Mouse (Mus musculus) stomach, postnatal 0 days (tissue): Measurements from ENCODE around the gene Mtfmt. TPM values are rescaled to one million over a fixed set of nuclear protein-coding genes. Genes with fewer than 3 reads are reported as not detected.

Source experiments
- ATAC-seq: fragments of 200-750 bp; cut with Nextera tagmentation; 2 replicates; pipeline ENCODE4 v1.8.0; 2017; ENCODE audit not compliant: low FRiP score, low TSS enrichment
- DNase-seq: peaks from one replicate; pipeline ENCODE4 v3.0.0-alpha.2; 2016; ENCODE audit warnings: low spot score
- H3K27ac ChIP-seq: fragments of 300-500 bp; sonication (generic); replicated peaks from 2 replicates; pipeline ENCODE4 v1.5.1; 2014; ENCODE audit warnings: mild to moderate bottlenecking, control low read depth
- H3K27me3 ChIP-seq: fragments of 300-500 bp; sonication (generic); 2 replicates; pipeline ENCODE4 v1.6.1; 2014; ENCODE audit warnings: low read length; ENCODE audit not compliant: control insufficient read depth, insufficient read depth
- H3K36me3 ChIP-seq: fragments of 300-500 bp; sonication (generic); 2 replicates; pipeline ENCODE4 v1.6.1; 2014; ENCODE audit warnings: low read length, mixed read lengths; ENCODE audit not compliant: control insufficient read depth, insufficient read depth
- H3K4me1 ChIP-seq: fragments of 300-500 bp; sonication (generic); replicated peaks from 2 replicates; pipeline ENCODE4 v1.6.1; 2014; ENCODE audit warnings: antibody characterized with exemption; ENCODE audit not compliant: control insufficient read depth, insufficient read depth
- H3K4me2 ChIP-seq: fragments of 300-500 bp; sonication (generic); replicated peaks from 2 replicates; pipeline ENCODE4 v1.6.1; 2014; ENCODE audit warnings: low read depth, mild to moderate bottlenecking, control low read depth, moderate library complexity
- H3K4me3 ChIP-seq: fragments of 300-500 bp; sonication (generic); 2 replicates; pipeline ENCODE4 v1.5.1; 2014; ENCODE audit warnings: low read depth, low read length, control low read depth
- H3K9ac ChIP-seq: fragments of 300-500 bp; sonication (generic); 2 replicates; pipeline ENCODE4 v1.6.1; 2014; ENCODE audit warnings: mild to moderate bottlenecking, low read length, control low read depth, mixed read lengths
- H3K9me3 ChIP-seq: fragments of 300-500 bp; sonication (generic); 2 replicates; pipeline ENCODE4 v1.6.1; 2016; ENCODE audit warnings: low read length; ENCODE audit not compliant: control insufficient read depth
- CTCF ChIP-seq: IDR thresholded peaks from 2 replicates; pipeline ENCODE4 v1.5.1; 2016; ENCODE audit warnings: antibody characterized with exemption, low read depth, mild to moderate bottlenecking, moderate library complexity
- EP300 ChIP-seq: optimal IDR thresholded peaks from 2 replicates; pipeline ENCODE3; 2016; ENCODE audit warnings: antibody characterized with exemption
- WGBS: fragments of 180-500 bp; shearing (Covaris S2); extraction: QIAGEN DNeasy Blood & Tissue Kit; methylation state at CpG from one replicate; pipeline ENCODE4 v1.1.7; 2014; 5-methylcytosine and 5-hydroxymethylcytosine counted together
- polyA plus RNA-seq: library from polyadenylated mRNA; unstranded; fragments of >200 nt; fragmentation: Nextera tagmentation; extraction: Ambion mirVana; gene quantifications from 2 replicates; pipeline ENCODE4 v1.2.1, GENCODE M21; 2015

The Mtfmt gene
- polyA plus RNA-seq = 11.5 and 12.4 TPM in 2 replicates

DNA sequence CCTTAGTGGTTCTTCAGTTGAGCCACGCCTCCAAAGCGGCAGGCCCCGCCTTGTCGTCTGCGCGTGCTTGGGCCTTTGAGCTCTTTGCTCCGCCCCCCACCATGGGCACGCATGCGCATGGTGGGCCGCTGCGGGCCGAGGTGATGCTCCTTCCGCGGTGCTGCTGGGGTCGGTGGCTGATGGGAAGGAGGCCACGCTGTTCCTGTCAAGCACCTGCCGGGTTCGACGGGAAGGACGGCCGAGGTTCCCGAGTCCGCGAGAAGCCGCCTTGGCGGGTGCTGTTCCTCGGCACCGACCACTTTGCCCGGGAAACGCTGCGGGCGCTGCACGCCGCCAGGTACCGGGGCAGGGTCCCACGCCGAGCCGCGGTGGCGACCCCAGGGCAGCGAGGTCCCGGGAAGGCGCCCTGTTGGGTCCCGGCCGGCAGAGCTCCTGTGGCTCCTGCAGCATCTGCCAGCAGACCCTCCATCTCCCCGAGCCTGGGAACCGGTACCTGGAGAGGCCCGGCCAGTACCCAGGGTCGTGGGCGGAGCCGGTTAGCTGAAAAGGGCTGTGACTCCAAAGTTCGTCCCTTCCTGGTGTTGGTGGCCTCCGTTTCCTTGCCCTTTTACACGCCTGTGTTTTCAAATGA, at the start of gene Mtfmt:
Mtfmt (plus strand) TSS at position 112 of the 631 bp plus-strand sequence.
- H3K27me3 ChIP-seq = no peaks in the 10 kb centered on the region
- peak; percentile 90 for ATAC-seq
- no peaks in the 10 kb centered on the region for H3K36me3 ChIP-seq
- peak within 1 kb of the TSS; percentile 82 for H3K9ac ChIP-seq
- no peak within 1 kb of the TSS; the same call in 1 of the 2 replicates for H3K27ac ChIP-seq
- TF ChIP-seq EP300 (no peak), CTCF (no peak)
- under 1% methylated on average over 52 of the region's 54 CpGs for WGBS
- peak within 1 kb of the TSS; percentile 87 for H3K4me2 ChIP-seq
- H3K4me3 ChIP-seq = peak within 1 kb of the TSS; percentile 98
- no peaks in the 10 kb centered on the region for H3K4me1 ChIP-seq
- peak; percentile 96 for DNase-seq
- H3K9me3 ChIP-seq = no peaks in the 10 kb centered on the region

- Histone ChIP-seq H3K4me1 (0 out of 2 replicates have a peak, but pooled peaks cover 3% of the 10 kb centered on the region), H3K27ac (no peak overlapping the region)
- 14% methylated on average over 8 of the region's 8 CpGs for WGBS
Observed at GRCm38 (mm10) chr9:65386373-65387140, 49.0 kb upstream of the Mtfmt start.

DNA sequence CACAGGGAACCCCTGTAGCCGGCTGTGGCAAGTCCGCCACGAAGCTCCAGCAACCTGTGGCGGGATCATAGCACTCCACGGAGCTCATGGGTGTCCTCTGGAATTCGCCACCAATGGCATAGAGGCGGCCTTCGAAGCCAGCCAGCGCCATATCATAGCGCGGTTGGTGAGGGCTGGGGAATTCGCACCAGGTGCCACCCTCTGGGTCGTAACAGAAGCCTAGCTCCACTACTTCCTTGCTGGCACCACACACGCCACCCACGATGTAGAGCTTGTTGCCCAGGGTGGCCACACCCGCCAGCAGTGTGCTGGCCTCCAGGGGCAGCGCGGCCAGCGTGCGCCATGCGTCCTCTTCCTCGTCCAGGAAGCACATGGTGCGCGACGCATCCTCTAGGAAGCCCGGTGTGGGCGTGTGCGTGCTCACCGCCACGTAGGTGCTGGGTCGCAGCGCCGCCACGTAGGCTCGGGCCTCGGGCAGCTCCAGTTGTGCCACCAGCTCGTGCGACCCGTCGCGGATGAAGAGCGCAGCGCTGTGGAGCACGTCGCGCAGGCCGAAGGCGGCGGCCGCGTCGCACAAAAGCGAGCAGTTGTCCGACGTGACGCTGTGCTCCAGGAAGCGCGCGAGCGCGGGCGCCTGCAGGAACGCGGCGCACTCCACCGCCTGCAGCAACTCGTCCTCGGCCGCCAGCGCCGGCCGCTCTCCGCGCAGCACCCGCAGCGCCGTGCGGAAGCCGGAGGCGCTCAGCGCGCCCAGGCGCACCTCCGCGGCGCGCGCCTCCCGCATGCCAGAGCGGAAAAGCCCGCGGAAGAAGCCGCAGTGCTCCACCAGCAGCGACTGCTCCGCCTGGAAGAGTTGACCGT, 44.6 kb upstream of the Mtfmt start:
- H3K36me3 ChIP-seq = no peaks in the 10 kb centered on the region
- peak; percentile 67 for ATAC-seq
- TF ChIP-seq CTCF (no peak), EP300 (no peak)
- H3K27ac ChIP-seq = no peak overlapping the region
- no peaks in the 10 kb centered on the region for H3K9me3 ChIP-seq
- 14% methylated on average over 95 of the region's 96 CpGs for WGBS
- H3K4me2 ChIP-seq = peak overlapping the region; percentile 63
- peak; percentile 42 for DNase-seq
- peak overlapping the region; percentile 44 for H3K4me3 ChIP-seq
- H3K4me1 ChIP-seq = 0 out of 2 replicates have a peak, but pooled peaks cover 3% of the 10 kb centered on the region
- H3K9ac ChIP-seq = peak overlapping the region; percentile 47
- 0 out of 2 replicates have a peak, but pooled peaks cover 4% of the 10 kb centered on the region for H3K27me3 ChIP-seq

More at GRCm38 (mm10) chr9:65386373-65387140, 49.0 kb upstream of the Mtfmt start:
- H3K9me3 ChIP-seq = no peaks in the 10 kb centered on the region
- H3K9ac ChIP-seq = no peak overlapping the region
- no peak overlapping the region for H3K4me3 ChIP-seq
- H3K27me3 ChIP-seq = 0 out of 2 replicates have a peak, but pooled peaks cover 4% of the 10 kb centered on the region
- H3K4me2 ChIP-seq = no peak overlapping the region
- TF ChIP-seq EP300 = no peak
- TF ChIP-seq CTCF = peak; percentile 59
- DNase-seq (no peak), ATAC-seq (no peak)
- H3K36me3 ChIP-seq = no peaks in the 10 kb centered on the region

- Histone ChIP-seq H3K9me3 (no peaks in the 10 kb centered on the region), H3K4me3 (peak within 1 kb of the TSS; percentile 44), H3K9ac (peak within 1 kb of the TSS; percentile 47), H3K27ac (no peak within 1 kb of the TSS), H3K4me2 (peak within 1 kb of the TSS; percentile 63), H3K36me3 (no peaks in the 10 kb centered on the region), H3K4me1 (0 out of 2 replicates have a peak, but pooled peaks cover 2% of the 10 kb centered on the region), H3K27me3 (0 out of 2 replicates have a peak, but pooled peaks cover 4% of the 10 kb centered on the region)
- 46% methylated on average over 8 of the region's 8 CpGs for WGBS
- ATAC-seq (no peak), DNase-seq (no peak)
- TF ChIP-seq EP300 (no peak), CTCF (no peak)
Observed at GRCm38 (mm10) chr9:65391613-65391964, 44.0 kb upstream of the Mtfmt start, which contains the start of gene Kbtbd13. TSS of gene Kbtbd13 (minus strand) at chr9:65391652.

DNA sequence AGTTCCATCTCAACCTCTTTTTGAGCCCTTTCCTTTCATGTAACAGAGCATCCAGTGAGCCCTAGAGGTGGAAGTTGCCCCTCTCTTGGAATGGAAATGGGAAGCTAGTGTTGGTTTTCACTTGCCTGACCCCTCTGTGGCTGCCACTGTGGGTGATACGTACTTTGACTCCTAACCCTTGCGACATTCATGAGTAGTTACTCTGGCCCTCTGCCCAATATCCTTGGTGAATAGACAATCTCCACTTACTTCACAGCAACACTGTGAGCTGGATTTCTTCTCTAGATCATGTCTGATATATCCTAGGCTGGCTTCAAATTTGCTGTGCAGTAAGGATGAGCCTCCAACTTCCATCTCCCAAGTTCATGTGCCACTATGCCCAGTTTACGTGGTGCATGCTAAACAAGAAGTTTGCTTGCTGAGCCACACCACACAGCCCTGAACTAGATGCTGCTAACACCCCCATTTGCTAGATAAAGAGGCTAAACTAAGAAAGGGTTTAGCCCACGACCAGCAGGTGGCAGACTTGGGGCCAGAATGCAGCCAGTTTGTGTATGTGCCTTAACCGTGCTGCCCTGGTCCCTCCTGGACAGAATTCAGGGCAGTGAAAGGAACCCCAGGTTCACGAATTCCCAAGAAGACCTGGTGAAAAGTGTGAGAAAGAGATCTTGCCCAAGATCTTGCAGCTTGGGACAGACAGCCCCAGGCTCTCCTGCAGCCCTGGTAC, 42.8 kb upstream of the Mtfmt start:
- Histone ChIP-seq H3K36me3 (no peaks in the 10 kb centered on the region), H3K27ac (no peak overlapping the region), H3K9me3 (no peaks in the 10 kb centered on the region), H3K4me1 (no peaks in the 10 kb centered on the region), H3K27me3 (0 out of 2 replicates have a peak, but pooled peaks cover 4% of the 10 kb centered on the region), H3K9ac (no peak overlapping the region), H3K4me3 (no peak overlapping the region), H3K4me2 (no peak overlapping the region)
- DNase-seq (peak; percentile 77), ATAC-seq (no peak)
- WGBS = 24% methylated on average over 6 of the region's 6 CpGs
- TF ChIP-seq EP300 = no peak
- peak; percentile 91 for TF ChIP-seq CTCF
